Mouse (Mus musculus) testis, adult 2 months (tissue): ENCODE data around the gene Inpp4b.

Experiments used
- CTCF ChIP-seq: fragments of 200-500 bp; IDR thresholded peaks from 2 replicates; pipeline ENCODE4 v1.5.1; 2012; ENCODE audit warnings: low read depth, mild to moderate bottlenecking, inconsistent platforms, low read length, moderate library complexity; ENCODE audit not compliant: control insufficient read depth, insufficient read depth, insufficient replicate concordance
- POLR2A ChIP-seq: fragments of 200-500 bp; IDR thresholded peaks from 2 replicates; pipeline ENCODE4 v1.6.1; 2012; ENCODE audit warnings: low read depth, mild to moderate bottlenecking, inconsistent platforms, low read length, moderate library complexity; ENCODE audit not compliant: control insufficient read depth

DNA sequence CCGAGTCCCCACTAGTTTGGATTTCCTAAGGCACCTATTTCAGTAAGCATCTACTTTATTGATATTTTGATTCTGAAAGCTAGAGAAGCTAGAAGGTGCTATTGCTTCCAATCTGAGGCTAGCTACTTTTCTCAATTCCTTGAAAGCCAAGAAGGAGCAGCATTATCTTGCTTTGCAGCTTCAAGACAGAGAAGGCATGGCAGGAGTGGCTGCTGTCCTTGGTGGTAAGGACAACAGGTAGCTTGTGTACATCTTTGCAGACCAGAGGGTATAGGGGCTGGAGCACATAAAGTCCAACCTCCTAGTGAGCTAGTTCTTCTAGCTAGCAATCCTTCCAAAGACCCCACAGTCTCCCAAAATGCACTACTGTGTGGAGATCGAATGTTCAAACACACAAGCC, 152.5 kb downstream of the Inpp4b start:
- TF ChIP-seq CTCF (no peak), POLR2A (no peak)
